Mouse (Mus musculus) forebrain, embryonic 16.5 days (tissue): ENCODE results near the gene Sncg. TPM values are rescaled to one million over a fixed set of nuclear protein-coding genes. Genes with fewer than 3 reads are reported as not detected.

Experiments
- ATAC-seq: fragments of 200-750 bp; cut with Nextera tagmentation; 2 replicates; pipeline ENCODE4 v1.8.0; 2017; ENCODE audit warnings: mild to moderate bottlenecking, moderate library complexity
- H3K27ac ChIP-seq: fragments of 300-500 bp; sonication (generic); 2 replicates; pipeline ENCODE4 v1.5.1; 2014; ENCODE audit warnings: low read length, control low read depth
- H3K27me3 ChIP-seq: fragments of 300-500 bp; sonication (generic); replicated peaks from 2 replicates; pipeline ENCODE4 v1.6.1; 2014; ENCODE audit warnings: low read length; ENCODE audit not compliant: control insufficient read depth, insufficient read depth
- H3K36me3 ChIP-seq: fragments of 300-500 bp; sonication (generic); 2 replicates; pipeline ENCODE4 v1.6.1; 2014; ENCODE audit not compliant: control insufficient read depth, insufficient read depth
- H3K4me1 ChIP-seq: fragments of 300-500 bp; sonication (generic); replicated peaks from 2 replicates; pipeline ENCODE4 v1.6.1; 2014; ENCODE audit warnings: low read length; ENCODE audit not compliant: control insufficient read depth, insufficient read depth
- H3K4me2 ChIP-seq: fragments of 300-500 bp; sonication (generic); 2 replicates; pipeline ENCODE4 v1.6.1; 2014; ENCODE audit warnings: mild to moderate bottlenecking, low read length, control low read depth
- H3K4me3 ChIP-seq: fragments of 300-500 bp; sonication (generic); replicated peaks from 2 replicates; pipeline ENCODE4 v1.5.1; 2014; ENCODE audit warnings: mild to moderate bottlenecking, low read length, control low read depth
- H3K9ac ChIP-seq: fragments of 300-500 bp; sonication (generic); replicated peaks from 2 replicates; pipeline ENCODE4 v1.6.1; 2014; ENCODE audit warnings: low read depth, low read length, control low read depth
- H3K9me3 ChIP-seq: fragments of 300-500 bp; sonication (generic); 2 replicates; pipeline ENCODE4 v1.6.1; 2016; ENCODE audit warnings: low read length; ENCODE audit not compliant: control insufficient read depth
- WGBS: fragments of 180-500 bp; shearing (Covaris S2); extraction: QIAGEN DNeasy Blood & Tissue Kit; methylation state at CpG from one replicate; pipeline ENCODE4 v1.1.7; 2014; 5-methylcytosine and 5-hydroxymethylcytosine counted together
- polyA plus RNA-seq: library from polyadenylated mRNA; unstranded; fragments of >200 nt; fragmentation: Nextera tagmentation; extraction: Ambion mirVana; gene quantifications from 2 replicates; pipeline ENCODE4 v1.2.1, GENCODE M21; 2015

The Sncg gene
- polyA plus RNA-seq, 1 experiment from 2014 or later = 4.2 TPM

GRCm38 (mm10) chr14:34362726-34363445 is 11.7 kb downstream of the Sncg start:
- Histone ChIP-seq H3K9ac (peak overlapping the region; percentile 70), H3K9me3 (no peaks in the 10 kb centered on the region), H3K27me3 (no peaks in the 10 kb centered on the region), H3K4me3 (peak overlapping the region; percentile 48), H3K4me1 (peaks cover 9% of the 10 kb centered on the region), H3K27ac (no peak overlapping the region), H3K36me3 (no peaks in the 10 kb centered on the region), H3K4me2 (peak overlapping the region; percentile 79)
- peak; percentile 66 for ATAC-seq
- 33% methylated on average over 18 of the region's 18 CpGs for WGBS

- Histone ChIP-seq H3K27ac (no peak overlapping the region), H3K9me3 (no peaks in the 10 kb centered on the region), H3K4me3 (no peak overlapping the region), H3K36me3 (no peaks in the 10 kb centered on the region), H3K9ac (no peak overlapping the region), H3K27me3 (no peaks in the 10 kb centered on the region), H3K4me1 (peaks cover 9% of the 10 kb centered on the region), H3K4me2 (no peak overlapping the region)
- ATAC-seq = no peak
- WGBS = 80% methylated on average over 4 of the region's 4 CpGs
Observed at GRCm38 (mm10) chr14:34362135-34362534, 12.5 kb downstream of the Sncg start.

- 40% methylated on average over 6 of the region's 6 CpGs for WGBS
Observed at GRCm38 (mm10) chr14:34360251-34360650, 14.3 kb downstream of the Sncg start.

GRCm38 (mm10) chr14:34359676-34360244 is 14.8 kb downstream of the Sncg start:
- Histone ChIP-seq H3K36me3 (no peaks in the 10 kb centered on the region), H3K9ac (no peak overlapping the region), H3K4me3 (no peak overlapping the region), H3K27ac (no peak overlapping the region), H3K4me1 (peaks cover 9% of the 10 kb centered on the region), H3K4me2 (no peak overlapping the region), H3K27me3 (no peaks in the 10 kb centered on the region), H3K9me3 (no peaks in the 10 kb centered on the region)
- 12% methylated on average over 5 of the region's 5 CpGs for WGBS
- no peak for ATAC-seq

More at GRCm38 (mm10) chr14:34360251-34360650, 14.3 kb downstream of the Sncg start:
- no peaks in the 10 kb centered on the region for H3K36me3 ChIP-seq
- no peak overlapping the region for H3K4me3 ChIP-seq
- H3K4me1 ChIP-seq = peaks cover 9% of the 10 kb centered on the region
- no peaks in the 10 kb centered on the region for H3K9me3 ChIP-seq
- H3K4me2 ChIP-seq = no peak overlapping the region
- ATAC-seq = no peak
- H3K27ac ChIP-seq = no peak overlapping the region
- no peak overlapping the region for H3K9ac ChIP-seq
- H3K27me3 ChIP-seq = no peaks in the 10 kb centered on the region

GRCm38 (mm10) chr14:34357671-34358455 is 16.7 kb downstream of the Sncg start:
- no peak overlapping the region for H3K9ac ChIP-seq
- H3K27me3 ChIP-seq = no peaks in the 10 kb centered on the region
- no peaks in the 10 kb centered on the region for H3K36me3 ChIP-seq
- H3K9me3 ChIP-seq = no peaks in the 10 kb centered on the region
- no peak for ATAC-seq
- no peak overlapping the region for H3K27ac ChIP-seq
- 77% methylated on average over 7 of the region's 7 CpGs for WGBS
- no peak overlapping the region for H3K4me2 ChIP-seq
- H3K4me1 ChIP-seq = no peaks in the 10 kb centered on the region
- no peak overlapping the region for H3K4me3 ChIP-seq

GRCm38 (mm10) chr14:34355301-34355700 is 19.3 kb downstream of the Sncg start, which contains the start of gene Fam25c:
Gene Fam25c (minus strand): TSS chr14:34355433.
- Histone ChIP-seq H3K4me1 (no peaks in the 10 kb centered on the region), H3K4me3 (no peak within 1 kb of the TSS), H3K27me3 (no peaks in the 10 kb centered on the region), H3K27ac (no peak within 1 kb of the TSS), H3K9ac (no peak within 1 kb of the TSS), H3K36me3 (no peaks in the 10 kb centered on the region), H3K9me3 (no peaks in the 10 kb centered on the region), H3K4me2 (no peak within 1 kb of the TSS)
- 87% methylated on average over 6 of the region's 6 CpGs for WGBS
- ATAC-seq = no peak

- Histone ChIP-seq H3K4me2 (no peak overlapping the region), H3K36me3 (no peaks in the 10 kb centered on the region), H3K9ac (no peak overlapping the region), H3K9me3 (no peaks in the 10 kb centered on the region), H3K4me3 (no peak overlapping the region), H3K27me3 (no peaks in the 10 kb centered on the region), H3K27ac (no peak overlapping the region), H3K4me1 (no peaks in the 10 kb centered on the region)
- WGBS = 86% methylated on average over 4 of the region's 4 CpGs
- ATAC-seq = no peak
Observed at GRCm38 (mm10) chr14:34354456-34354855, 20.1 kb downstream of the Sncg start.

GRCm38 (mm10) chr14:34353326-34353725 is 21.3 kb downstream of the Sncg start:
- Histone ChIP-seq H3K4me1 (no peaks in the 10 kb centered on the region), H3K4me2 (no peak overlapping the region), H3K4me3 (no peak overlapping the region), H3K9ac (no peak overlapping the region), H3K27ac (no peak overlapping the region), H3K27me3 (no peaks in the 10 kb centered on the region), H3K36me3 (no peaks in the 10 kb centered on the region), H3K9me3 (no peaks in the 10 kb centered on the region)
- 89% methylated on average over 3 of the region's 3 CpGs for WGBS
- no peak for ATAC-seq

- Histone ChIP-seq H3K9me3 (no peaks in the 10 kb centered on the region), H3K4me1 (no peaks in the 10 kb centered on the region), H3K4me2 (no peak overlapping the region), H3K4me3 (no peak overlapping the region), H3K27ac (no peak overlapping the region), H3K27me3 (no peaks in the 10 kb centered on the region), H3K9ac (no peak overlapping the region), H3K36me3 (no peaks in the 10 kb centered on the region)
- no peak for ATAC-seq
- 75% methylated on average over 6 of the region's 6 CpGs for WGBS
Observed at GRCm38 (mm10) chr14:34352523-34352922, 22.1 kb downstream of the Sncg start.
